Mouse (Mus musculus): ENCODE results near the gene Tapbpl.

Tapbpl gene

GRCm38 (mm10) chr6:125241566-125241965 lies 9.9 kb upstream of the Tapbpl start:
- no peak for DNase-seq (ENCODE audit: extremely low read depth, insufficient read length, low spot score)

GRCm38 (mm10) chr6:125240617-125241016 lies 9.0 kb upstream of the Tapbpl start:
- DNase-seq (ENCODE audit: extremely low read depth, insufficient read length, low spot score), result no peak

- DNase-seq (ENCODE audit: extremely low read depth, insufficient read length, low spot score), result no peak
These were observed 7.9 kb upstream of the Tapbpl start for GRCm38 (mm10) chr6:125239547-125239946.

DNA sequence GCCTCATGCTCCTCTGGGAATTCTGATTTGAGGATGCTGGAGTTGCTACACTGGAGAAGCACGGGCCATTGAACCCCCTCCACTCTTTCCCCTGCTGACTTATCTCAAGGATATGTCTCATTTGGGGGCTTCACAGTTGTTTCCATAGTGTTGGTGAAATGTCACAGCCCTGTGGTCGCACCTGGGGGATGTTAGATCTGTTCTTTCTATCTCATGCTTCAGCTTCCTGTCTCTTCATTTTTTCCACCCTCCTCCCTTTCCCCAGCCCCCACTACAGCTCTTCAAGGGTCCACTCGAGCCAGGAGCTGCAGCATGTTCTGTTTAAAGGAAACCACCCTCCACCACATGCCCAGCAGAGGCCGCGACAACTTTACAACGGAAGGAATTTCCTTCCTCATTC lies 6.7 kb upstream of the Tapbpl start:
- no peak for DNase-seq (ENCODE audit: extremely low read depth, insufficient read length, low spot score)

GRCm38 (mm10) chr6:125237421-125237820 lies 5.8 kb upstream of the Tapbpl start:
- DNase-seq (ENCODE audit: extremely low read depth, insufficient read length, low spot score), result no peak

GRCm38 (mm10) chr6:125236782-125237181 lies 5.1 kb upstream of the Tapbpl start, which contains the start of gene Cd27:
Gene Cd27, minus strand, starts transcription at chr6:125237010.
- DNase-seq (ENCODE audit: extremely low read depth, insufficient read length, low spot score), result no peak

GRCm38 (mm10) chr6:125236341-125236740 lies 4.7 kb upstream of the Tapbpl start:
- no peak for DNase-seq (ENCODE audit: extremely low read depth, insufficient read length, low spot score)

GRCm38 (mm10) chr6:125234520-125234828 lies 2.8 kb upstream of the Tapbpl start:
- no peak for DNase-seq (ENCODE audit: extremely low read depth, insufficient read length, low spot score)

- no peak for DNase-seq (ENCODE audit: extremely low read depth, insufficient read length, low spot score)
These were observed 2.3 kb upstream of the Tapbpl start for GRCm38 (mm10) chr6:125233816-125234519.

DNA sequence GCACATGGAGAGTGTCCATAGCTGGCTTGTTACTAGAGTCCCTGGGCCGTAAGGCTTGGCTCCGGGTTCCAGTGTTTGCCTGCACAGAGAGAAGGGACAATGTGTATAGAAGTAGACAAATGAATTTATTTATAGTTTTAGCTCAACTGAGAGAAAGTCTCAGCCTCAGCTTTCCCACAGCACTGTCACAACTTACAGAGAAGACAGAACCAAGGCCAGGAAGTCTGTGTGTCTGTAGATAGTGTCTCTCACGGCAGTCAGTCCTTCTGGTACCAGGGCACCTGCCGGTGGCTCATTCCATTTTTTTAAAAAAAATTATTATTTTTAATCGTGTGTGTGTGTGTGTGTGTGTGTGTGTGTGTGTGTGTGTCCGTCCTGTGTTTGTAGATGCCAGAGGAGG lies 856 bp upstream of the Tapbpl start:
- no peak for DNase-seq (ENCODE audit: extremely low read depth, insufficient read length, low spot score)

DNA sequence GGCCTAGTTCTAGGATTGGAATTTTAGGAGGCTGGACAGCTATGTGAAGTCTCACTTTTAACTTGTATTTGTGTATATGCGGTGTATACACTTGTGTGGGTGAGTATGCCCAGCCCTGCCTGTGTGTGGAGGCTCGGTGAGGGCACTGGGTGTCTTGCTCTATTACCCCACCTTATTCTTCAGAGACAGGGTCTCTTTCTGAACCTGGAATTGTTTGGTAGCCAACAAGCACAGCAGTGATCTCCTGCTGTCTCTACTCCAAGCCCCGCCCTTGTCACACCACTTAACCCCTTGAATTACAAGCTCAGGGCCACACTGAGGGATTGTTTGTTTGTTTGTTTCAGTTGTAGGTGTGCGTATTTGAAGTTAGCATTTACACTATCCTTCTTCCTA lies 381 bp upstream of the Tapbpl start:
- peak; percentile 33 for DNase-seq (ENCODE audit: extremely low read depth, insufficient read length, low spot score)

DNA sequence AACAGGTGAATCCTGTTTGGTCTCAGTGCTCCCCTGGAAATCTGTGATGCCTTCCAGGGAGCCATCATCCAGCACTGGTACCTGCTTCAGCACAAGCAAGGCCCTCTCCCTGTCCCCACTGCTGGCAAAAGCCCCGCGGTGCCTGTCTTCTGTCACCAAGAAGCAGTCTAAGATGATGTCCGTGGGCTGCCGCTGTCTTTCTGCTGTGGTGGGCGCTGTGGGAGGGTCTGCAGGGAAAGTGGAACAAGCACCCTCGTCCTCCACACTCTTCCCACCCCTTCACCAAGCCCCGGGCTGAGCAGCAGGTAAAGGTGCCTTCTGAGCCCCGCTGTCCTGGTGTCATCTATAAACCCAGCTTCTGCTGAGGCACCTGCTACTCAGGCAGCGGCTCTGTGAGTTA lies 1.1 kb downstream of the Tapbpl start:
- no peak for DNase-seq (ENCODE audit: extremely low read depth, insufficient read length, low spot score)

DNA sequence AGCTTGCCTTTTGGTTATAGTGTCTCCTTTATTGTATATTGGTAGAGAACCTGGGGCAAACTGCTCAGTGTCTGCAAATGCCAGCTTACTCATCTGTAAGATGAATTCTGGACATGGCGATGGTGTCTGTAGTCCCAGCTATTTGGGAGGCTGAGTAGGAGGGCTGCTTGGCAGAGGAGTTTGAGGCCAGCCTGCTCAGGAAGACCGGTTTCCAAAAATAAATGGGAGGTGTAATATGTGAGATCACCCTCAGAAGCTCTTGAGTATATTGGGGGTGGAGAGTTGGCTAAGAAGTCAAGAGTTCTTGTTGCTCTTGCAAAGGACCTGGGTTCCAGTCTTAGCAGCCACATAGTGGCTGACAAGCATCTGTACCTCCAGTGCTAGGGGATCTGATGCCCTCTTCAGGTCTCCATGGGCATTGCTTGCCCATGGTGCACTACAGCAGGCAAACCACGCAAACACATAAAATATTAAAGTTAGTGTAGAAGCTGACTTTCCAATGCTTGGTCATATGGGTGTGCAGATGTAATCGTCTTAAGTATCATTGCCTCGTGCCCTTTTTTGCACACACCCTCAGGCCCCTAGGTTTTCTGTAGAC lies 6.0 kb downstream of the Tapbpl start:
- DNase-seq (ENCODE audit: extremely low read depth, insufficient read length, low spot score), result no peak

GRCm38 (mm10) chr6:125222577-125222976 lies 9.1 kb downstream of the Tapbpl start:
- DNase-seq (ENCODE audit: extremely low read depth, insufficient read length, low spot score), result no peak

GRCm38 (mm10) chr6:125222146-125222545 lies 9.5 kb downstream of the Tapbpl start:
- no peak for DNase-seq (ENCODE audit: extremely low read depth, insufficient read length, low spot score)

GRCm38 (mm10) chr6:125221115-125221745 lies 10.4 kb downstream of the Tapbpl start:
- no peak for DNase-seq (ENCODE audit: extremely low read depth, insufficient read length, low spot score)

DNA sequence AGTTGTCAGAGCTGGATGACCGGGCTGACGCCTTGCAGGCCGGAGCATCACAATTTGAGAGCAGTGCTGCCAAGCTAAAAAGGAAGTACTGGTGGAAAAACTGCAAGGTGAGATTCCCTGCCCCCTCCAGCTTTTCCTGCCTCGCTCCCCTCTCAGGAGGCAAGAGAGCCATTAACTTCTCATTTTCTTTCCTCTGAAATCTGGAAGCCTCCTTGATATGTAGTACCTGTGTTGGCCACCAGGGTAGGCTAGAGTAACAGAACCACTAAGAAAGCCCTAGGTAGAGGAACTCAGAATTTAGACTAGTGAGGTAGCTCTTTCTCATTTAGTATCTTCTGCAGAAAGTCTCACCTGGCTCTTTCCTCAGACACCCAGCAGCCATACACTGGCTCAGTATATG lies 12.7 kb downstream of the Tapbpl start:
- DNase-seq (ENCODE audit: extremely low read depth, insufficient read length, low spot score), result no peak

- no peak for DNase-seq (ENCODE audit: extremely low read depth, insufficient read length, low spot score)
These were observed 13.8 kb downstream of the Tapbpl start for GRCm38 (mm10) chr6:125217899-125218298.

DNA sequence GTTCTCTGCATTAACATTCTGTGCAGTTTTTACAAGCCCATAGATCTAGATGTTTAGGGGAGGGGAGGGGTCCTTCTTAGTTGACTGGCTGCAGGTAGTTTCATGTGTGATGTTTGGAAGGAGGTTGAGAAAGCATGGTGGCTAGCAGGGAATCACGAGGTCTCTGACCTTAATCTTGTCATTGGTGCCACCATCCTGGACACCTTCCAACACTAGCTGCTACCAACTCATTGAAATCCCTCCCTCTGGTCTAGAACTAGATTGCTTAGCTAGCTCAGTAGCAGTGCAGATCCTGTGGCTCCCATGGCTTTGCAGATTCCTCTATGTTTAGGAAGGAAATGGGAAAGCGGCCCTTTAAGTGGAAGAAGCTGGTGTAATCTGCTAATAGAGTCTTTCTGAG lies 14.8 kb downstream of the Tapbpl start:
- no peak for DNase-seq (ENCODE audit: extremely low read depth, insufficient read length, low spot score)

- peak; percentile 82 for DNase-seq (ENCODE audit: extremely low read depth, insufficient read length, low spot score)
These were observed 16.3 kb downstream of the Tapbpl start, which contains the start of gene Vamp1 for GRCm38 (mm10) chr6:125215148-125215954. Gene Vamp1, plus strand, starts transcription at chr6:125215551.

DNA sequence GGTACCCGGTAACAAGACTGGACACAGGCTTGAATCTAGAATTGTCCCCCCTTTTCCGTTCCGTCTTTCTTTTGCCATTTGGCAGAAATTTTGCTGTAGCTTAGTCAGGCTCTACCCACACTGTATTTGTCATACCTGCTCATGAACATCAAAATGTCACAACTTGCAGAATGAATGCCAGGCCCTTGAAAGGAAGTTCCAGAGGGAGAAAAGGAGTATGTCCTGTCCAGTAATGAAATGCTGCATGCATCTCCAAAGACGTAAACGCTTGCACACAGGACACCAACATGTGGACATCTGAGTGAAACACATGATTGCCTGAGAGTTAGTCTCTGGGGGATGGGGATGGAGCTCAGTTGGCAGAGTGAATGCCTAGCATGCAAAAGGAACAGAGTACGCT lies 17.9 kb downstream of the Tapbpl start:
- DNase-seq (ENCODE audit: extremely low read depth, insufficient read length, low spot score), result no peak
